Mouse (Mus musculus) hindbrain, postnatal 0 days (tissue): ENCODE measurements at regions not wholly inside any gene's neighbourhood (a gene's known extent, or its start where the extent isn't known, plus 50 kb on each side); places are given as distances from the start of the nearest gene placed in this dataset.
A peak's percentile ranks its signal among the peaks of the same experiment; 100 is the strongest.
"Not testable (repeated sequence)": the region's sequence is repeated elsewhere in the genome, so short reads cannot be mapped to it uniquely, and the experiment has no call there.

Source experiments
- ATAC-seq: fragments of 200-750 bp; cut with Nextera tagmentation; 2 replicates; pipeline ENCODE4 v1.8.0; 2017; ENCODE audit warnings: mild to moderate bottlenecking, moderate TSS enrichment, moderate library complexity
- DNase-seq: peaks from one replicate; pipeline ENCODE4 v3.0.0-alpha.2; 2015; ENCODE audit warnings: low spot score
- H3K27ac ChIP-seq: fragments of 300-500 bp; sonication (generic); 2 replicates; pipeline ENCODE4 v1.5.1; 2014; ENCODE audit warnings: mild to moderate bottlenecking
- H3K27me3 ChIP-seq: fragments of 300-500 bp; sonication (generic); 2 replicates; pipeline ENCODE4 v1.6.1; 2014; ENCODE audit warnings: low read length, mixed read lengths; ENCODE audit not compliant: insufficient read depth
- H3K36me3 ChIP-seq: fragments of 300-500 bp; sonication (generic); 2 replicates; pipeline ENCODE4 v1.6.1; 2014; ENCODE audit warnings: low read length, mixed read lengths; ENCODE audit not compliant: insufficient read depth
- H3K4me1 ChIP-seq: fragments of 300-500 bp; sonication (generic); 2 replicates; pipeline ENCODE4 v1.6.1; 2014; ENCODE audit warnings: antibody characterized with exemption, low read length, mixed read lengths; ENCODE audit not compliant: insufficient read depth
- H3K4me2 ChIP-seq: fragments of 300-500 bp; sonication (generic); 2 replicates; pipeline ENCODE4 v1.6.1; 2014; ENCODE audit warnings: low read depth, mild to moderate bottlenecking, low read length, moderate library complexity, mixed read lengths
- H3K4me3 ChIP-seq: fragments of 300-500 bp; sonication (generic); 2 replicates; pipeline ENCODE4 v1.5.1; 2014; ENCODE audit warnings: low read length
- H3K9ac ChIP-seq: fragments of 300-500 bp; sonication (generic); replicated peaks from 2 replicates; pipeline ENCODE4 v1.6.1; 2014; ENCODE audit warnings: mild to moderate bottlenecking, low read length, moderate library complexity, mixed read lengths
- H3K9me3 ChIP-seq: fragments of 300-500 bp; sonication (generic); 2 replicates; pipeline ENCODE4 v1.6.1; 2016; ENCODE audit warnings: low read length, mixed read lengths
- CTCF ChIP-seq: IDR thresholded peaks from 2 replicates; pipeline ENCODE4 v1.5.1; 2016; ENCODE audit warnings: antibody characterized with exemption, control low read depth, low read depth
- WGBS: fragments of 180-500 bp; shearing (Covaris S2); extraction: QIAGEN DNeasy Blood & Tissue Kit; methylation state at CpG from one replicate; pipeline ENCODE4 v1.1.7; 2014; 5-methylcytosine and 5-hydroxymethylcytosine counted together

- Histone ChIP-seq H3K27ac (no peak overlapping the region), H3K4me1 (peaks cover 4% of the 10 kb centered on the region; the same call in 1 of the 2 replicates), H3K4me2 (no peak overlapping the region), H3K27me3 (no peaks in the 10 kb centered on the region), H3K4me3 (no peak overlapping the region), H3K9me3 (no peaks in the 10 kb centered on the region), H3K9ac (no peak overlapping the region), H3K36me3 (no peaks in the 10 kb centered on the region)
- no peak for TF ChIP-seq CTCF
- no peak for ATAC-seq
- peak; percentile 28 for DNase-seq
Measured at GRCm38 (mm10) chr10:53464581-53464980, 84.8 kb upstream of the Cep85l start.

- Histone ChIP-seq H3K9me3 (no peaks in the 10 kb centered on the region), H3K4me2 (no peak overlapping the region), H3K27me3 (no peaks in the 10 kb centered on the region), H3K9ac (no peak overlapping the region), H3K36me3 (no peaks in the 10 kb centered on the region), H3K4me3 (no peak overlapping the region), H3K4me1 (peaks cover 4% of the 10 kb centered on the region; the same call in 1 of the 2 replicates), H3K27ac (no peak overlapping the region)
- 48% methylated on average over 6 of the region's 6 CpGs for WGBS
- no peak for TF ChIP-seq CTCF
- ATAC-seq (no peak), DNase-seq (no peak)
Measured at GRCm38 (mm10) chr10:53464006-53464405, 84.3 kb upstream of the Cep85l start.

- no peaks in the 10 kb centered on the region for H3K27me3 ChIP-seq
- no peaks in the 10 kb centered on the region for H3K9me3 ChIP-seq
- no peak overlapping the region for H3K4me2 ChIP-seq
- H3K27ac ChIP-seq = no peak overlapping the region
- H3K4me1 ChIP-seq = peaks cover 4% of the 10 kb centered on the region; the same call in 1 of the 2 replicates
- DNase-seq (no peak), ATAC-seq (no peak)
- no peak overlapping the region for H3K9ac ChIP-seq
- 30% methylated on average over 3 of the region's 3 CpGs for WGBS
- H3K36me3 ChIP-seq = no peaks in the 10 kb centered on the region
- H3K4me3 ChIP-seq = no peak overlapping the region
- TF ChIP-seq CTCF = no peak
Measured at GRCm38 (mm10) chr10:53463471-53463870, 83.7 kb upstream of the Cep85l start.

- peak; percentile 51 for DNase-seq
- H3K4me3 ChIP-seq = 0 out of 2 replicates have a peak overlapping the region, but pooled peaks have one; percentile 1
Measured at GRCm38 (mm10) chr10:53462449-53463308, 82.9 kb upstream of the Cep85l start.

GRCm38 (mm10) chr10:53461070-53461781, 81.5 kb upstream of the Cep85l start:
- 0 out of 2 replicates have a peak, but pooled peaks have one; percentile 28 for ATAC-seq

More at GRCm38 (mm10) chr10:53462449-53463308, 82.9 kb upstream of the Cep85l start:
- H3K27me3 ChIP-seq = no peaks in the 10 kb centered on the region
- H3K9me3 ChIP-seq = no peaks in the 10 kb centered on the region
- no peak for TF ChIP-seq CTCF
- H3K9ac ChIP-seq = peak overlapping the region; percentile 15; the same call in 1 of the 2 replicates
- no peaks in the 10 kb centered on the region for H3K36me3 ChIP-seq
- H3K4me2 ChIP-seq = peak overlapping the region; percentile 46
- peaks cover 4% of the 10 kb centered on the region; the same call in 1 of the 2 replicates for H3K4me1 ChIP-seq
- peak overlapping the region; percentile 52; the same call in 1 of the 2 replicates for H3K27ac ChIP-seq
- ATAC-seq = peak; percentile 84
- WGBS = 12% methylated on average over 15 of the region's 15 CpGs

GRCm38 (mm10) chr10:53459706-53460105, 80.0 kb upstream of the Cep85l start:
- 70% methylated on average over 1 of the region's 1 CpGs for WGBS
- H3K4me2 ChIP-seq, H3K4me1 ChIP-seq, H3K4me3 ChIP-seq, H3K27me3 ChIP-seq, H3K36me3 ChIP-seq, H3K9me3 ChIP-seq, DNase-seq, H3K9ac ChIP-seq, ATAC-seq, H3K27ac ChIP-seq: not testable (repeated sequence)

More at GRCm38 (mm10) chr10:53461070-53461781, 81.5 kb upstream of the Cep85l start:
- Histone ChIP-seq H3K4me3 (no peak overlapping the region), H3K4me2 (no peak overlapping the region), H3K27ac (no peak overlapping the region), H3K27me3 (no peaks in the 10 kb centered on the region), H3K4me1 (peaks cover 4% of the 10 kb centered on the region; the same call in 1 of the 2 replicates), H3K36me3 (no peaks in the 10 kb centered on the region), H3K9ac (no peak overlapping the region), H3K9me3 (no peaks in the 10 kb centered on the region)
- DNase-seq = peak; percentile 8
- WGBS = 83% methylated on average over 7 of the region's 7 CpGs
- peak; percentile 56 for TF ChIP-seq CTCF
